Mouse (Mus musculus) myocyte (in vitro differentiated cells): Measurements from ENCODE around the gene Spns2.

Source experiments
- E2F4 ChIP-seq: IDR thresholded peaks from one replicate; pipeline ENCODE4 v1.6.1; 2011; ENCODE audit warnings: mild to moderate bottlenecking, control low read depth, moderate library complexity; ENCODE audit not compliant: insufficient read depth
- MAX ChIP-seq: IDR thresholded peaks from one replicate; pipeline ENCODE4 v1.6.1; 2011; ENCODE audit warnings: low read depth, mild to moderate bottlenecking, control low read depth
- POLR2A ChIP-seq: IDR thresholded peaks from one replicate; pipeline ENCODE4 v1.6.1; 2011; ENCODE audit warnings: low read depth, mild to moderate bottlenecking, control low read depth, moderate library complexity; ENCODE audit not compliant: insufficient read length
- POLR2AphosphoS2 ChIP-seq: IDR thresholded peaks from one replicate; pipeline ENCODE4 v1.6.1; 2011; ENCODE audit warnings: low read depth, control low read depth; ENCODE audit not compliant: insufficient read length

DNA sequence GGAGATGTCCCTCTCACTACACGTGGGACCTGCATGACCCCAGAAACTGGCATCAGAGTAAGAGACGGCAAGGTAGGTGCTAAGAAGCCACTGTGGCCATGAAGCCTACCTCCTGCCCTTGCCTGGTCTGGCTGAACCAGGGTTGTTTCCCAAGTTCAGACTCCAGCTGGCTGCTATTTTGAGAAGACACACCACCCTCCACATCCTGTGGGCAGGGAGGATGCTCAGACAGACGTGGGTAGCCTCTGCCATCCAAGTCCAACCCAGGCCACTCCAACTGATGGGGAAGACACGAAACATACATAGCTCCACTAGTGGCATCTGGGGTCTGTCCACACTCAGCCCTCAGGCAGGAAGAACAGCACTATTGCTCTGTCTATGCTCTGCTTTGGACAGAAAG lies 19.7 kb downstream of the Spns2 start:
- TF ChIP-seq MAX, result no peak
- TF ChIP-seq E2F4, result no peak
- no peak for TF ChIP-seq POLR2AphosphoS2
- TF ChIP-seq POLR2A, result no peak
